Mouse (Mus musculus) embryo, embryonic 11.5 days (tissue): Measurements from ENCODE around the gene 2010109A12Rik.
A peak's percentile ranks its signal among the peaks of the same experiment; 100 is the strongest.

Source experiments
- DNase-seq: peaks from one replicate; pipeline ENCODE4 v3.0.0-alpha.2; 2012; ENCODE audit warnings: low read depth, low spot score

Gene 2010109A12Rik

GRCm38 (mm10) chr5:93229527-93229926 lies 23.2 kb downstream of the 2010109A12Rik start:
- no peak for DNase-seq

- DNase-seq = no peak
Measured at GRCm38 (mm10) chr5:93231721-93232120, 25.4 kb downstream of the 2010109A12Rik start.

- no peak for DNase-seq
Measured at GRCm38 (mm10) chr5:93232838-93233237, 26.5 kb downstream of the 2010109A12Rik start.

- DNase-seq = no peak
Measured at GRCm38 (mm10) chr5:93234130-93234529, 27.8 kb downstream of the 2010109A12Rik start.

- DNase-seq = no peak
Measured at GRCm38 (mm10) chr5:93234605-93235004, 28.3 kb downstream of the 2010109A12Rik start.

- DNase-seq = no peak
Measured at GRCm38 (mm10) chr5:93235888-93236287, 29.6 kb downstream of the 2010109A12Rik start.

- no peak for DNase-seq
Measured at GRCm38 (mm10) chr5:93236541-93236940, 30.2 kb downstream of the 2010109A12Rik start.

GRCm38 (mm10) chr5:93239590-93240544 lies 33.5 kb downstream of the 2010109A12Rik start:
- peak; percentile 2 for DNase-seq

- no peak for DNase-seq
Measured at GRCm38 (mm10) chr5:93245280-93245679, 39.0 kb downstream of the 2010109A12Rik start.

GRCm38 (mm10) chr5:93249940-93250578 lies 43.7 kb downstream of the 2010109A12Rik start:
- DNase-seq = no peak

- no peak for DNase-seq
Measured at GRCm38 (mm10) chr5:93251001-93251760, 44.9 kb downstream of the 2010109A12Rik start.

- no peak for DNase-seq
Measured at GRCm38 (mm10) chr5:93255759-93256265, 49.5 kb downstream of the 2010109A12Rik start.

- DNase-seq = no peak
Measured at GRCm38 (mm10) chr5:93256820-93257405, 50.6 kb downstream of the 2010109A12Rik start.

- no peak for DNase-seq
Measured at GRCm38 (mm10) chr5:93259349-93259748, 53.0 kb downstream of the 2010109A12Rik start.

- no peak for DNase-seq
Measured at GRCm38 (mm10) chr5:93260983-93261382, 54.7 kb downstream of the 2010109A12Rik start.

- DNase-seq = no peak
Measured at GRCm38 (mm10) chr5:93262751-93263150, 56.4 kb downstream of the 2010109A12Rik start.
